Mouse (Mus musculus) gastrocnemius, postnatal 4 days (tissue): ENCODE measurements at regions not wholly inside any gene's neighbourhood (a gene's known extent, or its start where the extent isn't known, plus 50 kb on each side); places are given as distances from the start of the nearest gene placed in this dataset.

Experiments
- DNase-seq, 2 experiments: peaks; one replicate each; pipeline ENCODE4 v3.0.0; 2021 to 2022; ENCODE audit warnings: low spot score in 2 of 2, mixed read lengths in 2 of 2

GRCm38 (mm10) chr10:91321226-91321625, 140.1 kb upstream of the Tmpo start:
- no peak for DNase-seq

- no peak for DNase-seq
These were observed 138.5 kb upstream of the Tmpo start for GRCm38 (mm10) chr10:91319442-91320112.

GRCm38 (mm10) chr10:91314441-91314840, 133.3 kb upstream of the Tmpo start:
- DNase-seq, result no peak

- no peak for DNase-seq
These were observed 132.2 kb upstream of the Tmpo start for GRCm38 (mm10) chr10:91313316-91313715.

GRCm38 (mm10) chr10:91312913-91313312, 131.8 kb upstream of the Tmpo start:
- DNase-seq, result no peak

- no peak for DNase-seq
These were observed 119.0 kb upstream of the Tmpo start for GRCm38 (mm10) chr10:91300067-91300466.

- DNase-seq, result peak in 1 of 2 experiments; percentile 45
These were observed 116.8 kb upstream of the Tmpo start for GRCm38 (mm10) chr10:91297792-91298460.

- DNase-seq, result no peak
These were observed 114.2 kb upstream of the Tmpo start for GRCm38 (mm10) chr10:91295345-91295744.

- no peak for DNase-seq
These were observed 112.1 kb upstream of the Tmpo start for GRCm38 (mm10) chr10:91293226-91293625.

- no peak for DNase-seq
These were observed 103.1 kb upstream of the Tmpo start for GRCm38 (mm10) chr10:91284259-91284658.

- peak; percentile 66 to 82 for DNase-seq
These were observed 90.0 kb upstream of the Tmpo start for GRCm38 (mm10) chr10:91270955-91271741.

GRCm38 (mm10) chr10:91270268-91270954, 89.3 kb upstream of the Tmpo start:
- DNase-seq, result peak; percentile 38 to 69

GRCm38 (mm10) chr10:91267886-91268285, 86.8 kb upstream of the Tmpo start:
- no peak for DNase-seq

- no peak for DNase-seq
These were observed 79.3 kb upstream of the Tmpo start for GRCm38 (mm10) chr10:91260416-91260815.

GRCm38 (mm10) chr10:91249681-91250195, 68.6 kb upstream of the Tmpo start:
- no peak for DNase-seq

- no peak for DNase-seq
These were observed 63.2 kb upstream of the Tmpo start for GRCm38 (mm10) chr10:91244297-91244696.

- no peak for DNase-seq
These were observed 61.5 kb upstream of the Tmpo start for GRCm38 (mm10) chr10:91242491-91243046.

GRCm38 (mm10) chr10:91241611-91242005, 60.5 kb upstream of the Tmpo start:
- DNase-seq, result peak in 1 of 2 experiments; percentile 57

GRCm38 (mm10) chr10:91240856-91241610, 59.9 kb upstream of the Tmpo start:
- peak; percentile 57 to 82 for DNase-seq

GRCm38 (mm10) chr10:91240320-91240719, 59.2 kb upstream of the Tmpo start:
- DNase-seq, result no peak
